Mouse (Mus musculus): ENCODE measurements at regions not wholly inside any gene's neighbourhood (a gene's known extent, or its start where the extent isn't known, plus 50 kb on each side); places are given as distances from the start of the nearest gene placed in this dataset.
A peak's percentile ranks its signal among the peaks of the same experiment; 100 is the strongest.

GRCm38 (mm10) chr11:112849974-112850373 lies 68.0 kb downstream of the Sox9 start:
- Histone ChIP-seq H3K27me3 (ENCODE audit: control insufficient read depth, insufficient read depth, insufficient read length) (no peaks in the 10 kb centered on the region), H3ac (ENCODE audit: control insufficient read depth, insufficient read length) (no peak overlapping the region), H3K4me3 (no peak overlapping the region), H3K36me3 (ENCODE audit: control insufficient read depth, insufficient read depth) (no peaks in the 10 kb centered on the region), H3K4me2 (ENCODE audit: low read depth) (peak overlapping the region; percentile 52), H3K79me2 (ENCODE audit: control insufficient read depth, insufficient read depth) (no peaks in the 10 kb centered on the region)
- TF ChIP-seq USF1 (IDR thresholded peaks at IDR 0.05; ENCODE audit: low read depth) (no peak), MAX (IDR thresholded peaks at IDR 0.05; ENCODE audit: low read depth) (no peak), SRF (IDR thresholded peaks at IDR 0.05; ENCODE audit: control insufficient read depth, insufficient read length, low read depth) (no peak), REST (IDR thresholded peaks at IDR 0.05; ENCODE audit: insufficient read depth, insufficient read length) (no peak), POLR2AphosphoS2 (IDR thresholded peaks at IDR 0.05; ENCODE audit: insufficient read length, low read depth) (no peak)

DNA sequence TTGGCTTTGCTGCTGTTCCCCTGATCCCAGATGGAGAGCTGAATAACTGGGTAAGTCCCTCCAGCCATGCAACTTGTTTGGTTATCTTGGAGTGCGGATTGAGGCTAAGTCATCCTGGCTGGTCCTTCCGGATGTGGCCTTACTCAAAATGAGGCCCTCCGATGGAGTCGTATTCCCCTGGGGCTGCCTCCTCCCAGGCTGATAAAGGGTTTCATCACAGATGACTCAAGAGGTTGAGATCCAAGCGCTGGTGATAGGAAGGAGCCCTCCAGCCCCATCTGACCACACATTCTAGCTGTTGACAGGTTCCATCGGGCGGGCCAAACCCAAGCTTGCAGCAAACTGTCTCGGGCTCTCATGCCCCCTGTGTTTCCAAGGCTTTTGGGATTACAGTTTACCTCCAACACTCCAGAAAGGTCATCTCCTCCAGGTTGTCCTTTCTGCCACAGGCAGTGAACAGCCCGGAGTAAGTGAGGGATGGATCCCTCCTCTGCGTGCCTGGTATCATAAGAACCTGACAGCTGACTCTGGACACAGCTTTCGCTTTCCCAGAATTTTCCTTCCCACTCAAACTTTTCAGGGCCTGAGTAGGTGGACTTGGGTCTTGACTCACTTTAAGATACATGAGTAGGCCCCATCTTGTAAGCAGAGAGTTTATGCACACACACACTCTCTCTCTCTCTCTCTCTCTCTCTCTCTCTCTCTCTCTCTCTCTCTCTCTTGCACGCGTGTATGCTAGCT lies 68.7 kb downstream of the Sox9 start:
- Histone ChIP-seq H3K79me2 (ENCODE audit: control insufficient read depth, insufficient read depth) (no peaks in the 10 kb centered on the region), H3ac (ENCODE audit: control insufficient read depth, insufficient read length) (no peak overlapping the region), H3K4me2 (ENCODE audit: low read depth) (peak overlapping the region; percentile 52), H3K4me3 (no peak overlapping the region), H3K36me3 (ENCODE audit: control insufficient read depth, insufficient read depth) (no peaks in the 10 kb centered on the region), H3K27me3 (ENCODE audit: control insufficient read depth, insufficient read depth, insufficient read length) (no peaks in the 10 kb centered on the region)
- TF ChIP-seq CEBPB (IDR thresholded peaks at IDR 0.05; ENCODE audit: insufficient read depth, poor library complexity, severe bottlenecking) (peak; percentile 82), MYOD1 (IDR thresholded peaks at IDR 0.05; ENCODE audit: control insufficient read depth in 1 of 3, insufficient read length in 2 of 3, low read depth in 2 of 3) (peak in 1 of 3 experiments; percentile 11), TCF3 (IDR thresholded peaks at IDR 0.05; ENCODE audit: insufficient read length, low read depth) (no peak)

DNA sequence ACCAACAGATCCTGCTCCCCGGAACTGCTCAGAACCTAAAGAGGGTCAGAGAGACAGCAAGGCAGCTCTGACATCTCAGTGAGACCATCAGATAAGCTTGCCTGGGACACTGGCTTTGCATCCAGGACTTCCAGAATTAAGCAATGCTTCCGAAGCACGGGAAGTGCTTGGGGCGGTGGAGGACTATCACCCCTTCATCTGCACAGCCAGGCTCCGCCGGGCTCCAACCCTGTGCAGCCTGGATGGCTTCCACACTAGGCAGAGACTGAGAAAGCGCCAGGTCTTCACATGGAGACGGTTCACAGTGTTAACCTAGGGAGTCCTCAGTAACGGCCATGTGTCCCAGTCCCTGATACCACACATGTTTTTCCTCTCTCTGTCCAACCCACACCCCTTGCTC lies 69.3 kb downstream of the Sox9 start:
- Histone ChIP-seq H3K79me2 (ENCODE audit: control insufficient read depth, insufficient read depth) (no peaks in the 10 kb centered on the region), H3K4me2 (ENCODE audit: low read depth) (no peak overlapping the region), H3K27me3 (ENCODE audit: control insufficient read depth, insufficient read depth, insufficient read length) (no peaks in the 10 kb centered on the region), H3K36me3 (ENCODE audit: control insufficient read depth, insufficient read depth) (no peaks in the 10 kb centered on the region), H3K4me3 (no peak overlapping the region), H3ac (ENCODE audit: control insufficient read depth, insufficient read length) (no peak overlapping the region)
- TF ChIP-seq POLR2A (IDR thresholded peaks at IDR 0.05; ENCODE audit: insufficient read length, low read depth) (no peak), MYOG (IDR thresholded peaks at IDR 0.05; ENCODE audit: control insufficient read depth in 1 of 3, insufficient read depth in 1 of 3, insufficient read length in 2 of 3, low read depth in 2 of 3) (no peak), TCF12 (IDR thresholded peaks at IDR 0.05; ENCODE audit: insufficient read depth, poor library complexity, severe bottlenecking) (no peak), POLR2AphosphoS2 (IDR thresholded peaks at IDR 0.05; ENCODE audit: insufficient read length, low read depth) (no peak), CEBPB (IDR thresholded peaks at IDR 0.05; ENCODE audit: insufficient read depth, poor library complexity, severe bottlenecking) (no peak), MAX (IDR thresholded peaks at IDR 0.05; ENCODE audit: low read depth) (no peak)

- H3ac ChIP-seq (ENCODE audit: control insufficient read depth, insufficient read length), result no peak overlapping the region
- H3K4me3 ChIP-seq, result no peak overlapping the region
- no peaks in the 10 kb centered on the region for H3K27me3 ChIP-seq (ENCODE audit: control insufficient read depth, insufficient read depth, insufficient read length)
- H3K4me2 ChIP-seq (ENCODE audit: low read depth), result no peak overlapping the region
- H3K79me2 ChIP-seq (ENCODE audit: control insufficient read depth, insufficient read depth), result no peaks in the 10 kb centered on the region
- TF ChIP-seq MYOG (IDR thresholded peaks at IDR 0.05; ENCODE audit: control insufficient read depth in 1 of 3, insufficient read depth in 1 of 3, insufficient read length in 2 of 3, low read depth in 2 of 3), result no peak
- no peak for TF ChIP-seq CEBPB (IDR thresholded peaks at IDR 0.05; ENCODE audit: insufficient read depth, poor library complexity, severe bottlenecking)
- TF ChIP-seq POLR2A (IDR thresholded peaks at IDR 0.05; ENCODE audit: insufficient read length, low read depth), result no peak
- TF ChIP-seq POLR2AphosphoS2 (IDR thresholded peaks at IDR 0.05; ENCODE audit: insufficient read length, low read depth), result no peak
- no peak for TF ChIP-seq USF1 (IDR thresholded peaks at IDR 0.05; ENCODE audit: low read depth)
- H3K36me3 ChIP-seq (ENCODE audit: control insufficient read depth, insufficient read depth), result no peaks in the 10 kb centered on the region
Measured at GRCm38 (mm10) chr11:112855975-112856374, 74.0 kb downstream of the Sox9 start.

DNA sequence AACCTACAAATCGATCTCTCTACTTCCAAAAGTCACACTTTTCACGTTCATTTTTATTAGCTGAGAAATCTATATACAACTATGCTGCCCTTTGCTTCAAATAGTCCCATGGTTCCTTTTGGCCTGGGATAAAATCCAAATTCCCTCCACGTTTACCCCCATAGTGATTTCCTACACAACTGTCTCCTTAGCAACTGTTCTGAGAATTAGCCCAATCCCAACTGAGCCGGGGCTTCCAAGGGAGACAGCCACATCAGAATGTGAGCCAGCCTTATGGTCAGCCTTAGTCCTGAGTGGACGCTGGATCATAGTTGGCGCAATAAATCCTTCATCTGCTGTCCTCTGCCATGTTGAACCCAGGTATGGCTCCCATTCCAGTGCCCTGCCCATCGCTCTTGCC lies 77.3 kb downstream of the Sox9 start:
- H3K4me2 ChIP-seq (ENCODE audit: low read depth), result no peak overlapping the region
- H3ac ChIP-seq (ENCODE audit: control insufficient read depth, insufficient read length), result no peak overlapping the region
- H3K79me2 ChIP-seq (ENCODE audit: control insufficient read depth, insufficient read depth), result no peaks in the 10 kb centered on the region
- no peak overlapping the region for H3K4me3 ChIP-seq
- TF ChIP-seq MYOD1 (IDR thresholded peaks at IDR 0.05; ENCODE audit: control insufficient read depth in 1 of 3, insufficient read length in 2 of 3, low read depth in 2 of 3) (no peak), CEBPB (IDR thresholded peaks at IDR 0.05; ENCODE audit: insufficient read depth, poor library complexity, severe bottlenecking) (no peak), POLR2A (IDR thresholded peaks at IDR 0.05; ENCODE audit: insufficient read length, low read depth) (no peak), MYOG (IDR thresholded peaks at IDR 0.05; ENCODE audit: control insufficient read depth in 1 of 3, insufficient read depth in 1 of 3, insufficient read length in 2 of 3, low read depth in 2 of 3) (no peak), USF1 (IDR thresholded peaks at IDR 0.05; ENCODE audit: low read depth) (no peak), REST (IDR thresholded peaks at IDR 0.05; ENCODE audit: insufficient read depth, insufficient read length) (no peak), TCF3 (IDR thresholded peaks at IDR 0.05; ENCODE audit: insufficient read length, low read depth) (no peak), SRF (IDR thresholded peaks at IDR 0.05; ENCODE audit: control insufficient read depth, insufficient read length, low read depth) (no peak), POLR2AphosphoS2 (IDR thresholded peaks at IDR 0.05; ENCODE audit: insufficient read length, low read depth) (no peak), MAX (IDR thresholded peaks at IDR 0.05; ENCODE audit: low read depth) (no peak), E2F4 (IDR thresholded peaks at IDR 0.05; ENCODE audit: insufficient read depth) (no peak), TCF12 (IDR thresholded peaks at IDR 0.05; ENCODE audit: insufficient read depth, poor library complexity, severe bottlenecking) (no peak)
- no peaks in the 10 kb centered on the region for H3K36me3 ChIP-seq (ENCODE audit: control insufficient read depth, insufficient read depth)
- H3K27me3 ChIP-seq (ENCODE audit: control insufficient read depth, insufficient read depth, insufficient read length), result no peaks in the 10 kb centered on the region

Measured in myocyte (in vitro differentiated cells).